Comparison of ENCODE assay signal across 11 mouse cellular contexts in genomic region chr19:40425326-40425725, GRCm38 (mm10).
A peak's percentile ranks its signal among the peaks of the same experiment; 100 is the strongest.
DNase-seq lines count a peak whose midpoint lies in the region; ATAC-seq and TF ChIP-seq lines count a peak whose summit lies in the region.
"Had no signal": no experiment of that assay in that cellular context is flagged by ENCODE, and none has a peak within 500 bp of the region (broad histone marks: within the 10 kb centered on the region; RNA-seq: fewer than 3 reads in every experiment).

No protein-coding gene starts in this region.

- no peak for DNase-seq in heart, adult 2 months
- DNase-seq in heart, postnatal 14 days: no peak
- DNase-seq in midbrain, embryonic 10.5 days (ENCODE audit: low spot score): peak; percentile 27
- no peak for DNase-seq in heart, postnatal 0 days (ENCODE audit: low spot score)
- no peak for DNase-seq in retina, postnatal 1 day
- DNase-seq in left cerebral cortex, postnatal 36 days (ENCODE audit: low spot score in 2 of 2): no peak
- DNase-seq: kidney, adult 2 months had no signal

- peaks cover 4% of the 10 kb centered on the region for H3K79me2 ChIP-seq in heart, adult 2 months (replicated peaks; ENCODE audit: control insufficient read depth, insufficient read depth, low read length)

- 16% methylated on average over 5 of the region's 5 CpGs for WGBS in heart, adult 2 months
- 69% methylated on average over 5 of the region's 5 CpGs for WGBS in midbrain, embryonic 10.5 days
- WGBS in midbrain, embryonic 13.5 days: 72% methylated on average over 5 of the region's 5 CpGs
- 14% methylated on average over 5 of the region's 5 CpGs for WGBS in heart, postnatal 0 days
- 56% methylated on average over 5 of the region's 5 CpGs for WGBS in neural tube, embryonic 15.5 days

- peak overlapping the region; percentile 42 for H3K27ac ChIP-seq in heart, adult 2 months
- no peak overlapping the region for H3K27ac ChIP-seq in midbrain, embryonic 10.5 days (replicated peaks)
- no peak overlapping the region for H3K27ac ChIP-seq in midbrain, embryonic 13.5 days
- H3K27ac ChIP-seq in heart, postnatal 0 days (ENCODE audit: low read depth): peak overlapping the region; percentile 80
- H3K27ac ChIP-seq in neural tube, embryonic 15.5 days (replicated peaks): peak overlapping the region; percentile 62
- H3K27ac ChIP-seq: liver, embryonic 12.5 days had no signal

- intact Hi-C loops in heart, adult 2 months (cut with DNase I): no loop called here
- intact Hi-C loops in heart, postnatal 14 days (cut with DNase I): no loop called here
- intact Hi-C loops in left cerebral cortex, postnatal 36 days (cut with DNase I): no loop called here

- peaks cover 28% of the 10 kb centered on the region for H3K36me3 ChIP-seq in heart, adult 2 months (ENCODE audit: control insufficient read depth, insufficient read depth, low read length)
- H3K36me3 ChIP-seq in midbrain, embryonic 10.5 days: no peaks in the 10 kb centered on the region
- no peaks in the 10 kb centered on the region for H3K36me3 ChIP-seq in midbrain, embryonic 13.5 days
- H3K36me3 ChIP-seq in heart, postnatal 0 days (replicated peaks; ENCODE audit: control insufficient read depth, insufficient read depth, low read length): no peaks in the 10 kb centered on the region
- H3K36me3 ChIP-seq in neural tube, embryonic 15.5 days: no peaks in the 10 kb centered on the region
- H3K36me3 ChIP-seq: liver, embryonic 12.5 days had no signal

- H3K27me3 ChIP-seq in heart, adult 2 months (ENCODE audit: control insufficient read depth, insufficient read depth, low read length): no peaks in the 10 kb centered on the region
- H3K27me3 ChIP-seq in midbrain, embryonic 10.5 days (ENCODE audit: low read depth, poor library complexity, severe bottlenecking): no peaks in the 10 kb centered on the region
- no peaks in the 10 kb centered on the region for H3K27me3 ChIP-seq in midbrain, embryonic 13.5 days
- no peaks in the 10 kb centered on the region for H3K27me3 ChIP-seq in heart, postnatal 0 days (ENCODE audit: control insufficient read depth, insufficient read depth, low read length)
- H3K27me3 ChIP-seq in neural tube, embryonic 15.5 days (replicated peaks): no peaks in the 10 kb centered on the region
- H3K27me3 ChIP-seq: CH12.LX; liver, embryonic 12.5 days had no signal

- H3K4me3 ChIP-seq in heart, adult 2 months: no peak overlapping the region
- H3K4me3 ChIP-seq in midbrain, embryonic 10.5 days: no peak overlapping the region
- H3K4me3 ChIP-seq in midbrain, embryonic 13.5 days (replicated peaks): no peak overlapping the region
- H3K4me3 ChIP-seq in heart, postnatal 0 days (ENCODE audit: low read depth, low read length): no peak overlapping the region
- no peak overlapping the region for H3K4me3 ChIP-seq in neural tube, embryonic 15.5 days (replicated peaks)
- H3K4me3 ChIP-seq: liver, embryonic 12.5 days had no signal

- no peak overlapping the region for H3K4me2 ChIP-seq in midbrain, embryonic 13.5 days (replicated peaks)
- H3K4me2 ChIP-seq in heart, postnatal 0 days (ENCODE audit: low read depth, low read length): no peak overlapping the region
- H3K4me2 ChIP-seq in neural tube, embryonic 15.5 days: no peak overlapping the region
- H3K4me2 ChIP-seq: liver, embryonic 12.5 days had no signal

- no peaks in the 10 kb centered on the region for H3K9me3 ChIP-seq in midbrain, embryonic 10.5 days (replicated peaks)
- H3K9me3 ChIP-seq in midbrain, embryonic 13.5 days: no peaks in the 10 kb centered on the region
- no peaks in the 10 kb centered on the region for H3K9me3 ChIP-seq in heart, postnatal 0 days (replicated peaks; ENCODE audit: control insufficient read depth, low read length)
- H3K9me3 ChIP-seq in neural tube, embryonic 15.5 days (replicated peaks): no peaks in the 10 kb centered on the region
- H3K9me3 ChIP-seq: liver, embryonic 12.5 days had no signal

- H3K9ac ChIP-seq in heart, adult 2 months (ENCODE audit: low read depth, low read length): peak overlapping the region; percentile 3; the same call in 1 of the 2 replicates
- H3K9ac ChIP-seq in midbrain, embryonic 13.5 days (replicated peaks): no peak overlapping the region
- H3K9ac ChIP-seq in heart, postnatal 0 days (replicated peaks; ENCODE audit: low read depth, low read length): peak overlapping the region; percentile 21
- H3K9ac ChIP-seq in neural tube, embryonic 15.5 days (replicated peaks): no peak overlapping the region
- H3K9ac ChIP-seq: liver, embryonic 12.5 days had no signal

- no peak for TF ChIP-seq EP300 in heart, adult 2 months (IDR thresholded peaks at IDR 0.05; ENCODE audit: insufficient read depth, low read depth, low read length)
- TF ChIP-seq EP300 in heart, postnatal 0 days (IDR thresholded peaks at IDR 0.05; ENCODE audit: low read depth): 0 out of 2 replicates have a peak, but pooled peaks have one; percentile 34

- peaks cover 24% of the 10 kb centered on the region for H3K4me1 ChIP-seq in heart, adult 2 months (ENCODE audit: control insufficient read depth, insufficient read depth, low read length)
- H3K4me1 ChIP-seq in midbrain, embryonic 10.5 days: peaks cover 18% of the 10 kb centered on the region
- H3K4me1 ChIP-seq in midbrain, embryonic 13.5 days (replicated peaks): peaks cover 25% of the 10 kb centered on the region
- peaks cover 44% of the 10 kb centered on the region for H3K4me1 ChIP-seq in heart, postnatal 0 days (ENCODE audit: control insufficient read depth, insufficient read depth)
- H3K4me1 ChIP-seq in neural tube, embryonic 15.5 days: peaks cover 13% of the 10 kb centered on the region; the same call in 1 of the 2 replicates

- no peak for TF ChIP-seq CTCF in heart, adult 2 months (IDR thresholded peaks at IDR 0.05)
- no peak for TF ChIP-seq CTCF in heart, postnatal 0 days (IDR thresholded peaks at IDR 0.05; ENCODE audit: low read depth)

- no peak for ATAC-seq in midbrain, embryonic 13.5 days
- 0 out of 2 replicates have a peak, but pooled peaks have one; percentile 34 for ATAC-seq in heart, postnatal 0 days (ENCODE audit: insufficient read depth, low read depth)
- ATAC-seq in neural tube, embryonic 15.5 days (ENCODE audit: low FRiP score): no peak
- ATAC-seq: liver, embryonic 12.5 days had no signal

- TF ChIP-seq POLR2A in heart, adult 2 months (IDR thresholded peaks at IDR 0.05; ENCODE audit: insufficient read depth, low read depth, low read length): no peak

Comparison
In these comparisons a context has a peak if more than half of its experiments do, and no peak if none do; other contexts are left out.
1. H3K27ac ChIP-seq: peak in heart, adult 2 months (single experiment), heart, postnatal 0 days (single experiment) and neural tube, embryonic 15.5 days (single experiment); none in midbrain, embryonic 10.5 days (single experiment) and midbrain, embryonic 13.5 days (single experiment).
2. H3K9ac ChIP-seq: peak in heart, adult 2 months (single experiment) and heart, postnatal 0 days (single experiment); none in midbrain, embryonic 13.5 days (single experiment) and neural tube, embryonic 15.5 days (single experiment).